Comparison of ENCODE assay signal across 16 mouse cellular contexts in the genomic region with DNA sequence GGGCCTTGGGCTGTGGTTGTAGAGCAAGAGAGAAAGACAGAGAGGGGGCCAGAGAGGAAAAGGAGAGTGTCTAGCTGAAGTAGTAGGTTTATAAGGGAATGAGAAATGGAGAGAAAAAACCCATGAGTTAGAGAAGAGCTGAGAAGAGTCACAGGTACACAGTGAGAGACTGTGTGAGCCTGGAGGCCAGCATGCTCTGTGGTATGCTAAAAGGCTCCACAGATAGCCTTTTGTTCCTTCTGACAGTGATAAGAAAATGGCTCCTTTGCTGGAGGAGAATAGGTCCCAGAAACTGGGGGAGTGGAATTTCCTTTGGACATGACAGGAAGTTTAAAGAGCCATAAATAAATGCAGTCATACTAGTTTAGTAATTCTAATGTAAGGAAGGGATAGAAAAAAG. TPM values are rescaled to one million over a fixed set of nuclear protein-coding genes. Genes with fewer than 3 reads are reported as not detected.
DNase-seq lines count a peak whose midpoint lies in the region; ATAC-seq and TF ChIP-seq lines count a peak whose summit lies in the region.
"Had no signal": no experiment of that assay in that cellular context is flagged by ENCODE, and none has a peak within 500 bp of the region (broad histone marks: within the 10 kb centered on the region; RNA-seq: fewer than 3 reads in every experiment).

No protein-coding gene starts in this region.

- no peak overlapping the region for H3K4me3 ChIP-seq in heart, embryonic 12.5 days
- no peak overlapping the region for H3K4me3 ChIP-seq in hindbrain, embryonic 10.5 days
- no peak overlapping the region for H3K4me3 ChIP-seq in hindbrain, postnatal 0 days (ENCODE audit: low read length)
- no peak overlapping the region for H3K4me3 ChIP-seq in liver, embryonic 11.5 days (ENCODE audit: low read depth, low read length)
- H3K4me3 ChIP-seq in liver, postnatal 0 days (ENCODE audit: low read depth, low read length) = no peak overlapping the region
- H3K4me3 ChIP-seq: forebrain, embryonic 13.5 days; hindbrain, embryonic 12.5 days; limb, embryonic 10.5 days had no signal

- intact Hi-C loops in heart, postnatal 25 days (cut with DNase I) = no loop called here

- DNase-seq in heart, postnatal 25 days (ENCODE audit: low spot score) = no peak
- no peak for DNase-seq in hindbrain, embryonic 10.5 days (ENCODE audit: low spot score)
- no peak for DNase-seq in hindbrain, postnatal 0 days (ENCODE audit: low spot score)
- no peak for DNase-seq in liver, embryonic 11.5 days (ENCODE audit: low spot score)
- DNase-seq in liver, postnatal 0 days = no peak
- no peak for DNase-seq in adrenal gland, adult 18-20 months (ENCODE audit: low spot score in 2 of 2)
- DNase-seq: adrenal gland, postnatal 36 days; cerebellum, adult 9-10 months; gastrocnemius, postnatal 36 days; kidney, postnatal 10 days; lung, postnatal 10 days had no signal

- H3K4me2 ChIP-seq in heart, embryonic 12.5 days = peak overlapping the region; percentile 36; the same call in 1 of the 2 replicates
- H3K4me2 ChIP-seq in hindbrain, postnatal 0 days (ENCODE audit: low read depth, low read length) = no peak overlapping the region
- no peak overlapping the region for H3K4me2 ChIP-seq in liver, embryonic 11.5 days
- no peak overlapping the region for H3K4me2 ChIP-seq in liver, postnatal 0 days (ENCODE audit: low read depth, low read length)
- H3K4me2 ChIP-seq: forebrain, embryonic 13.5 days; hindbrain, embryonic 12.5 days; midbrain, embryonic 11.5 days had no signal

- no peak overlapping the region for H3K9ac ChIP-seq in heart, embryonic 12.5 days
- no peak overlapping the region for H3K9ac ChIP-seq in hindbrain, postnatal 0 days (replicated peaks; ENCODE audit: low read length)
- H3K9ac ChIP-seq in liver, embryonic 11.5 days (ENCODE audit: low read depth, low read length) = no peak overlapping the region
- H3K9ac ChIP-seq in liver, postnatal 0 days (replicated peaks) = no peak overlapping the region
- H3K9ac ChIP-seq: forebrain, embryonic 13.5 days; hindbrain, embryonic 12.5 days had no signal

- peak overlapping the region; percentile 87 for H3K27ac ChIP-seq in heart, embryonic 12.5 days (ENCODE audit: poor library complexity, severe bottlenecking)
- H3K27ac ChIP-seq in hindbrain, embryonic 10.5 days = peak overlapping the region; percentile 75
- no peak overlapping the region for H3K27ac ChIP-seq in hindbrain, postnatal 0 days
- H3K27ac ChIP-seq in liver, embryonic 11.5 days (ENCODE audit: low read depth, low read length) = no peak overlapping the region
- no peak overlapping the region for H3K27ac ChIP-seq in liver, postnatal 0 days (ENCODE audit: low read depth)
- H3K27ac ChIP-seq: forebrain, embryonic 13.5 days; hindbrain, embryonic 12.5 days; limb, embryonic 10.5 days had no signal

- no peaks in the 10 kb centered on the region for H3K27me3 ChIP-seq in heart, embryonic 12.5 days (replicated peaks)
- H3K27me3 ChIP-seq in hindbrain, embryonic 10.5 days (ENCODE audit: insufficient read depth, poor library complexity, severe bottlenecking) = no peaks in the 10 kb centered on the region
- H3K27me3 ChIP-seq in hindbrain, postnatal 0 days (ENCODE audit: insufficient read depth, low read length) = no peaks in the 10 kb centered on the region
- no peaks in the 10 kb centered on the region for H3K27me3 ChIP-seq in liver, embryonic 11.5 days (replicated peaks; ENCODE audit: control insufficient read depth, insufficient read depth, low read length)
- no peaks in the 10 kb centered on the region for H3K27me3 ChIP-seq in liver, postnatal 0 days (ENCODE audit: insufficient read depth, low read length)
- H3K27me3 ChIP-seq: forebrain, embryonic 13.5 days; hindbrain, embryonic 12.5 days had no signal

- no peaks in the 10 kb centered on the region for H3K36me3 ChIP-seq in heart, embryonic 12.5 days
- no peaks in the 10 kb centered on the region for H3K36me3 ChIP-seq in hindbrain, embryonic 10.5 days
- no peaks in the 10 kb centered on the region for H3K36me3 ChIP-seq in hindbrain, postnatal 0 days (ENCODE audit: insufficient read depth, low read length)
- H3K36me3 ChIP-seq in liver, embryonic 11.5 days (ENCODE audit: control insufficient read depth, insufficient read depth, low read length) = no peaks in the 10 kb centered on the region
- H3K36me3 ChIP-seq in liver, postnatal 0 days (replicated peaks; ENCODE audit: insufficient read depth, low read length) = no peaks in the 10 kb centered on the region
- H3K36me3 ChIP-seq: hindbrain, embryonic 12.5 days; limb, embryonic 10.5 days had no signal

- H3K9me3 ChIP-seq in heart, embryonic 12.5 days (replicated peaks) = no peaks in the 10 kb centered on the region
- no peaks in the 10 kb centered on the region for H3K9me3 ChIP-seq in hindbrain, embryonic 10.5 days
- no peaks in the 10 kb centered on the region for H3K9me3 ChIP-seq in hindbrain, postnatal 0 days (ENCODE audit: low read length)
- no peaks in the 10 kb centered on the region for H3K9me3 ChIP-seq in liver, embryonic 11.5 days (ENCODE audit: control insufficient read depth, low read length)
- H3K9me3 ChIP-seq in liver, postnatal 0 days (ENCODE audit: low read length) = no peaks in the 10 kb centered on the region
- H3K9me3 ChIP-seq: forebrain, embryonic 13.5 days; hindbrain, embryonic 12.5 days; limb, embryonic 10.5 days had no signal

- ATAC-seq in heart, embryonic 12.5 days (ENCODE audit: insufficient number of reproducible peaks, low FRiP score) = peak; percentile 48; the same call in 1 of the 2 replicates
- ATAC-seq in hindbrain, postnatal 0 days = no peak
- ATAC-seq in liver, embryonic 11.5 days (replicated peaks; ENCODE audit: low FRiP score) = peak; percentile 54; the same call in 1 of the 2 replicates
- no peak for ATAC-seq in liver, postnatal 0 days
- ATAC-seq: forebrain, embryonic 13.5 days had no signal

- peaks cover 45% of the 10 kb centered on the region for H3K4me1 ChIP-seq in heart, embryonic 12.5 days (replicated peaks)
- peaks cover 29% of the 10 kb centered on the region for H3K4me1 ChIP-seq in hindbrain, embryonic 10.5 days (replicated peaks)
- no peaks in the 10 kb centered on the region for H3K4me1 ChIP-seq in hindbrain, postnatal 0 days (ENCODE audit: insufficient read depth, low read length)
- peaks cover 43% of the 10 kb centered on the region for H3K4me1 ChIP-seq in liver, embryonic 11.5 days (replicated peaks; ENCODE audit: control insufficient read depth, insufficient read depth, low read length)
- H3K4me1 ChIP-seq in liver, postnatal 0 days (ENCODE audit: insufficient read depth) = peaks cover 19% of the 10 kb centered on the region

- no peak for TF ChIP-seq EP300 in liver, postnatal 0 days (IDR thresholded peaks at IDR 0.05; ENCODE audit: low read depth)

- TF ChIP-seq CTCF in hindbrain, postnatal 0 days (IDR thresholded peaks at IDR 0.05; ENCODE audit: low read depth) = no peak
- no peak for TF ChIP-seq CTCF in liver, postnatal 0 days (IDR thresholded peaks at IDR 0.05; ENCODE audit: low read depth)

RNA-seq across cellular contexts. Expression of gene E130308A19Rik, which starts 13.2 kb away (rescaled TPM):
- polyA plus RNA-seq in heart, embryonic 12.5 days (2016; fragmentation: Nextera tagmentation; extraction: Ambion mirVana) = 30.1 and 30.2 TPM in 2 replicates
- total RNA-seq in heart, postnatal 25 days (2021) = 1 to 10 TPM; 7.1 to 7.5 TPM
- 49.3 and 52.3 TPM in 2 replicates for polyA plus RNA-seq in hindbrain, embryonic 10.5 days (2016; fragmentation: Nextera tagmentation; extraction: Ambion mirVana)
- total RNA-seq in hindbrain, postnatal 0 days (2014; rRNA removed) = 29.2 and 41.9 TPM in 2 replicates
- polyA plus RNA-seq in hindbrain, postnatal 0 days (2015; fragmentation: Nextera tagmentation; extraction: Ambion mirVana) = 33.8 and 35.7 TPM in 2 replicates
- 18.5 and 23.5 TPM in 2 replicates for polyA plus RNA-seq in liver, embryonic 11.5 days (2014; fragmentation: Nextera tagmentation; extraction: Ambion mirVana)
- polyA plus RNA-seq in liver, postnatal 0 days (2015; fragmentation: Nextera tagmentation; extraction: Ambion mirVana) = 5.4 and 5.5 TPM in 2 replicates
- total RNA-seq in adrenal gland, adult 18-20 months (2021) = 10 to 100 TPM; 11.2 to 13.2 TPM

RNA-seq across cellular contexts. Expression of gene Hsdl2, which starts 57.8 kb away (rescaled TPM):
- polyA plus RNA-seq in heart, embryonic 12.5 days (2016; fragmentation: Nextera tagmentation; extraction: Ambion mirVana) = 37.7 and 40.1 TPM in 2 replicates
- 100 to 1,000 TPM; 221 to 227 TPM for total RNA-seq in heart, postnatal 25 days (2021)
- 23.5 and 27.6 TPM in 2 replicates for polyA plus RNA-seq in hindbrain, embryonic 10.5 days (2016; fragmentation: Nextera tagmentation; extraction: Ambion mirVana)
- 23.6 and 27.9 TPM in 2 replicates for total RNA-seq in hindbrain, postnatal 0 days (2014; rRNA removed)
- polyA plus RNA-seq in hindbrain, postnatal 0 days (2015; fragmentation: Nextera tagmentation; extraction: Ambion mirVana) = 48.8 and 57.3 TPM in 2 replicates
- 22.4 and 25.8 TPM in 2 replicates for polyA plus RNA-seq in liver, embryonic 11.5 days (2014; fragmentation: Nextera tagmentation; extraction: Ambion mirVana)
- 58.9 and 61.6 TPM in 2 replicates for polyA plus RNA-seq in liver, postnatal 0 days (2015; fragmentation: Nextera tagmentation; extraction: Ambion mirVana)
- total RNA-seq in adrenal gland, adult 18-20 months (2021) = 100 to 1,000 TPM in 1 of 2 experiments, 10 to 100 TPM in 1; 69.3 to 117 TPM

Comparison
In these comparisons a context has a peak if more than half of its experiments do, and no peak if none do; other contexts are left out.
1. ATAC-seq: peak in heart, embryonic 12.5 days (single experiment) and liver, embryonic 11.5 days (single experiment); none in hindbrain, postnatal 0 days (single experiment) and liver, postnatal 0 days (single experiment).
2. H3K27ac ChIP-seq: peak in heart, embryonic 12.5 days (single experiment) and hindbrain, embryonic 10.5 days (single experiment); none in hindbrain, postnatal 0 days (single experiment), liver, embryonic 11.5 days (single experiment) and liver, postnatal 0 days (single experiment).